Mouse (Mus musculus) lung, adult 18-20 months (tissue): Measurements from ENCODE around the gene Cdh26.
A peak's percentile ranks its signal among the peaks of the same experiment; 100 is the strongest.

Experiments
- DNase-seq, 2 experiments: peaks; one replicate each; pipeline ENCODE4 v3.0.0; 2022; ENCODE audit warnings: mixed read lengths in 2 of 2

The Cdh26 gene

GRCm38 (mm10) chr2:178449386-178449785 lies 19.1 kb downstream of the Cdh26 start:
- DNase-seq = no peak

GRCm38 (mm10) chr2:178450236-178450635 lies 19.9 kb downstream of the Cdh26 start:
- no peak for DNase-seq

- DNase-seq = no peak
Measured at GRCm38 (mm10) chr2:178450961-178451360, 20.6 kb downstream of the Cdh26 start.

- peak in 1 of 2 experiments; percentile 24 for DNase-seq
Measured at GRCm38 (mm10) chr2:178454664-178455516, 24.6 kb downstream of the Cdh26 start.

- no peak for DNase-seq
Measured at GRCm38 (mm10) chr2:178457414-178457813, 27.1 kb downstream of the Cdh26 start.

GRCm38 (mm10) chr2:178460353-178460752 lies 30.0 kb downstream of the Cdh26 start:
- DNase-seq = no peak

GRCm38 (mm10) chr2:178471546-178472480 lies 41.5 kb downstream of the Cdh26 start:
- DNase-seq = no peak

GRCm38 (mm10) chr2:178473916-178474315 lies 43.6 kb downstream of the Cdh26 start:
- DNase-seq = no peak

GRCm38 (mm10) chr2:178477228-178477627 lies 46.9 kb downstream of the Cdh26 start:
- no peak for DNase-seq

GRCm38 (mm10) chr2:178479011-178479410 lies 48.7 kb downstream of the Cdh26 start:
- DNase-seq = no peak

GRCm38 (mm10) chr2:178480932-178481331 lies 50.6 kb downstream of the Cdh26 start:
- no peak for DNase-seq

- no peak for DNase-seq
Measured at GRCm38 (mm10) chr2:178483462-178483861, 53.1 kb downstream of the Cdh26 start.

- DNase-seq = peak; percentile 20 to 39
Measured at GRCm38 (mm10) chr2:178488276-178488675, 57.9 kb downstream of the Cdh26 start.

- DNase-seq = no peak
Measured at GRCm38 (mm10) chr2:178490245-178490920, 60.1 kb downstream of the Cdh26 start.

- DNase-seq = no peak
Measured at GRCm38 (mm10) chr2:178494066-178494465, 63.7 kb downstream of the Cdh26 start.

GRCm38 (mm10) chr2:178495816-178496215 lies 65.5 kb downstream of the Cdh26 start:
- no peak for DNase-seq

- DNase-seq = no peak
Measured at GRCm38 (mm10) chr2:178497900-178498299, 67.6 kb downstream of the Cdh26 start.

- DNase-seq = peak; percentile 52 to 75
Measured at GRCm38 (mm10) chr2:178498409-178498808, 68.1 kb downstream of the Cdh26 start.

- DNase-seq = no peak
Measured at GRCm38 (mm10) chr2:178502469-178502868, 72.1 kb downstream of the Cdh26 start.

GRCm38 (mm10) chr2:178506056-178506455 lies 75.7 kb downstream of the Cdh26 start:
- DNase-seq = peak; percentile 46 to 47

GRCm38 (mm10) chr2:178507379-178508014 lies 77.2 kb downstream of the Cdh26 start:
- peak; percentile 50 to 51 for DNase-seq

- DNase-seq = peak in 1 of 2 experiments; percentile 18
Measured at GRCm38 (mm10) chr2:178508279-178508678, 77.9 kb downstream of the Cdh26 start.
